Mouse (Mus musculus): ENCODE results near the gene Foxa2. TPM values are rescaled to one million over a fixed set of nuclear protein-coding genes. Genes with fewer than 3 reads are reported as not detected.

Gene Foxa2
- 0.03 and 0.21 TPM in 2 replicates for polyA plus RNA-seq (2012; rRNA removed)

DNA sequence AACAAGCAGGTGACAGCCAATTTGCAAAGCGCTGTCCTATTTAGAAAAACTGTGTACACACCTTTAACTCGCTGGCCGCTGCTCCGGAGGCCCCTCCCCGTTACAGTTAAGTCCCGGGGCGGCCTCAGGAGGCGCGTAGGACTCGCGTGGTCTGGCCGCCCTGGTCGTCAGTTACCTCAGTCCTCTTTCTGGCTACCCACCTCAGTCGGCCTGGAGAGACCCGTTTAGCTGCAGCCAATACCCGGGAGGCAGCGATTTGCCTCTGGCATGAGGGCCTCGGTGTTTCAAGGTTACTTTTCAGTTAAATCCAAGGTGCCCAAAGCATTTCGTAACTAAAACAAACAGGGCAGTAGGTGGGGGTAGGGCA is at the start of gene Foxa2:
Foxa2 (minus strand) TSS at position 171 of the 367 bp plus-strand sequence.
- no peak for DNase-seq (ENCODE audit: low spot score)

DNA sequence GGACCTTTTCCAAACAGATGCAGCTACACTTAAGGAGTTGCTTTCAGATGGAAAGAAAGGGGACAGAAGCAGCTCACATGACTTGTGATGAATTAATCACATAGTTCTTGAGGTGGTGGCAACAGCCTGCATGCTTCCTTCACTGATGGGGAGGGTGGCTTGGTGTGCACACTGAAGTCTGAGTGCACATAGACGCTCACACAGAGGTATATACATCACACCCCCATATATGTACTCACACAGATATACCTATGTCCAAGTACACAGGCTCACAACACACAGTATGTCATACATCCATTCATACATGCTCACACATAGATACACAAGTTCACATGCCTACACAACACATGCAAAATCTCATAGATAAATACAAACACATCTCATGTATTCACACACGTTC is 45.3 kb upstream of the Foxa2 start:
- DNase-seq (ENCODE audit: low spot score), result no peak

DNA sequence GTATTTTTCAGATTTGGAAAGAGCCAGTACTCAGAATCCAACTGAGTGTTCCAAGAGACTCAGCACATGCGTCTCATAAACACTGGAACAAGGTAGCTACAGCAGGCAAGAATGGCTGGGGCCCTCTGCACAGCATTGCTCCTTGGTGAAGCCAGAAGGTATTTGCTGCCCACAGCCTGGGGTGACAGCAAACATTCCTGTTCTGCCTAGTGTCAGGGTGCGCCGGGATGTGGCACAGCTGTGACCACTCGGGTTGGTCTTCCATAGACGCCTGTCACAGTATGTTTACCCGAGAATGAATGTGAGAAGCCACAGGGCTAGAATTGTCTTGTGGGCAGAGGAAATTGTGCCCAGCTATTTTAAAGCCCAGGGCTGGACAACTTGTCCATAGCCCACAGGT is 44.9 kb upstream of the Foxa2 start:
- no peak for DNase-seq (ENCODE audit: low spot score)

DNA sequence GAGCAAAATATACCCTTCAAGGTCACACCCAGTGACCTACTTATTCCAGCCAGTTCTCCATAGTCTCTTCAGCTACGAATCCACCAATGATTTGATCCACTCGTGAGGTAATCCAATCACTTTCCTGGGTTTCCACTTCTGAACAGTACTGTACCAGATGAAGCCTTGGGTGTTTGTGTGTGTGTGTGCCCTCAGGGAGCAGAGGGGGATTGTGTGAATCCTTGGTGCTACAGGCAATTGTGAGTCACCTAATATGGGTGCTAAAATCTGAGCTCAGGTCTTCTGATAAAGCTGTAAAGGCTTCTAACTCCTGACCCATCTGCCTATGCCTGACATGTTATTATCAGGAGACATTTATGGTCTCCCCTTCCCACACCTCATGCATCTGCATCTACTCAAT is 43.3 kb upstream of the Foxa2 start:
- no peak for DNase-seq (ENCODE audit: low spot score)

DNA sequence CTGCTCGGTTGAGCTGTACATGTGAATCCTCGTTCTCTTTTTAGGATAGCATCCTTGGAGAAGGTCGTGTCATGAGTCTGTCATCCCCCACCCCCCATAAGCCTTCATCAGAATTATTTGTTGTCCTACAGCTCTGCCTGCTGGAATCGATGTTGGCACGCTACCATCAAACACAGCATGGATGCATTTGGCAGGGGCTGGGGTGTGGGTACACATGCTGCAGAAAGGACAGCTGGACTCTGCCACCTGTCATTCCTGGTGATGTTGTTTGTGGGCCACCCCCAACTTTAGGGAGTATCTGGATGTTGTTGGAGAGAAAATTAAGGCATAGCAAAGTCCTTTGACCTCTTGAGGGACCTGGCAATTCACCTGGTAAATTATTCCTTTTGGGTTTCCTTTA is 38.8 kb upstream of the Foxa2 start:
- no peak for DNase-seq (ENCODE audit: low spot score)

DNA sequence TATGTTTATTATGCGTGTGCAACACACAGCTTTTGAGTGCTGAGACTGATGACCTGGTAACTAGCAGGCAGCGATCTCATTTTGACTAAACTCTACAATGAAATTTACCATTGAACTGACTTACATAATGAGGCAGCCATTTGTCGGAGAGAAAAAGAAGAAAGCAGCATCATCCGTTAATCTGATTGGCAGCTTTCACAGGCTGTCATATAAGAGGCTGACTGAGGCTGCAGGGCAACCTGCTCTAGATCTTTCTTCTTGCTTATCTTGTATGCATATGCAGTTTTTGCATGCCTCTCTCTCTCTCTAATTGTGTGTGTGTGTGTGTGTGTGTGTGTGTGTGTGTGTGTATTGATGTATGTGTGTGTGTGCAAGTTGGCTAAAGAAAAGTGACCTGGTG is 38.4 kb upstream of the Foxa2 start:
- DNase-seq (ENCODE audit: low spot score), result no peak

DNA sequence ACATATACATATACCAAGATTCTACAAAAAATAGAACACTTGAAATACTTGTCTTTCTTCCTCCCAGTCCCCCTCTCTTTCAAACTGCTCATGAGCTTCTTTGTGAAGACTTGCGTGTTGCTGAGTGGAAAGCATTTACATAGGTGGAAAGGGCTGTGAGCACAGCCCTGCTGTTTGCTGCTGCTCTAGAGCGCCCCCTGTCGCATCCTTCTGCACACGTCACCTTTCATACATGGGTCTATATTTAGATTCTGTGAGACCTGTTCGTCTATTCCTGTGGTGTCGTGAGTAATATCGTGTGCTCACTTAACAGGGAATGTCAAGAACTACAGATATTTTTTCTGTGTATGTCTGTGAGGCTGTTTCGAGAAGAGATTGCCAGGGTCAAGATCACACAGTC is 35.5 kb upstream of the Foxa2 start:
- DNase-seq (ENCODE audit: low spot score), result no peak

DNA sequence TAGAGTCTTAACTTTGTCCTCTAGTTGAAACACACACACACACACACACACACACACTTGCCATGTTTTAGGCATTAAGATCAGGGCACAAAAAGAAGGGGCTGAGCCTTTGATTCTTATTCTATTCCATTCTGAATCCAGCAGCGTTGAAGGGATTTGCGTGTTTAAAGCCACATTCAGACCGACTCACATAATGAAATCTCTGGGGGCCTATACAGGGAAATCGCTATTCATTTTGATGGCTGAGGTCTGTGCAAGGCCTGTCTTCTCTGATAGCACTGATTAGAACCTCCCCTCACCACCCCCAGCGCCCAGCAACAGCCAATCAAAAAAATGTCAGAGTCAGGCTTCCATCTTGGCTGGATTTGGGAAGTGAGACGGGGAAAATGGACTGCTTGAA is 13.9 kb upstream of the Foxa2 start:
- no peak for DNase-seq (ENCODE audit: low spot score)

DNA sequence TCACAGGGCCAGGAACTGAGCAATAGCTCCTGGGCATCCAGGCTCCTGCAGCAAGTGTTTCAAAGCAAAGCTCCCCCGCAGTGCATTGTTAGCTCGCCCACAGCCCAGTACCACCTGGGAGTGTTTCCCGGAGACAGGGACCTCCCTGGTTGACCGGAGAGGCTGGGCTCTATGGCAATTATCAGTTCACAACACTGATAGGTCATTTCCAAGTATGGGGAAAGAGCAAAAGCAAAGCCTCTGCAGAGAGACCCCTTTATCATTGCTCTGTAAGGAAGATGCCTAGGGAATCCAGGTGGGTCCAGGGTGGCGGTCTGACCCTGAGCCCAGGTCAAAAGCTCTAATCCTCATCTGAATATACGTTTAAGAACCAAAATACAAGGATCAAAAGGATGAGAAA is 6.6 kb upstream of the Foxa2 start:
- DNase-seq (ENCODE audit: low spot score), result no peak

DNA sequence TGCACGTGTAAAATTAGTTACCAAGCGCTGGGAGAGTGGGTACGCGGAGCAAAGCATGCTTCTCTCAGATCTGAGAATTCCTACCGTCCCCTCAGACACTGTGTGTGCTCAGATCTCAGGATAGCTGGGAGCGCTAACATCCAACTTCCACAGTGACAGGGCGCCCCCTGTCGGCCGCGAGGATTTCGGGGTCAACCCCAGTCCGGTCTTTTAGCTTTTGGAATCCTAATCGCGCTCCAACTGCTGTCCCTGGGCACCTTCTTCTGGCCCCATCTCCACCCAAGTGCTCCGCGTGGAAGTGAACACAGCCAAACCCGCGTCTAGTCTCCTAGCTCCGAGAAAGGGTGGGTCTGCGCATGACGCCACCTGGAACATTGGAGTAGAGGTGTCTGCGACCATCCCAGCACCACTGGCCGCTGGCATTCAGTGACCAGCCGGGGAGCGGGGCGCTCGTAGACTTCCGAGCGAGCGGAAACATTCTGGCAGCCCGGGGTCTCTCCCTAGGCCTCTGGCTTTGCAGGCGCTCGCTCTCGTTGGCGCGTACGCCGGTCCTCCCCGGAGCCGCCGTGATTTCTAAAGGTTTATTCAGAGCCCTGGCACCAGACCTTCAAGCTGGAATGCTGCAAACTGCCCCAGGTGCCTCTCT is 1.8 kb upstream of the Foxa2 start:
- DNase-seq (ENCODE audit: low spot score), result peak; percentile 58

DNA sequence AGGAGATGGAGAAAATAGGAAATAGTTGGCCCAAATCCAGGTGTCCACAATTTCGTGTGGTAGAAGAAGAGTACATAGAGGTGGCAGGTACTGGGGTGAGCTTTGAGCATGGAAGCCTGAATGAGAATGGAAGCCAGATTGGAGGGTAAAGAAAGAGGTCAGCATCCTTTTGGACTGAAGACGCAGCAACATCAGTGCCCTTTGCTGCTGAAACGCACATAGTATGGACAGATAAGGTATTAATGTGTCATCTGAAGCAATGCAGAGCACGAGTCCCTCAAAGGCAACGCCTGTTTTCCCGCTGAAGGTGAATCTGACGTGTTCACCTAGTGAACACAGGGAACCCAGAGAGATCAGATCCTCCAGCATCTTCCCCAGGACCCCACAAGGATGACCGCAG is 842 bp upstream of the Foxa2 start:
- DNase-seq (ENCODE audit: low spot score), result no peak

DNA sequence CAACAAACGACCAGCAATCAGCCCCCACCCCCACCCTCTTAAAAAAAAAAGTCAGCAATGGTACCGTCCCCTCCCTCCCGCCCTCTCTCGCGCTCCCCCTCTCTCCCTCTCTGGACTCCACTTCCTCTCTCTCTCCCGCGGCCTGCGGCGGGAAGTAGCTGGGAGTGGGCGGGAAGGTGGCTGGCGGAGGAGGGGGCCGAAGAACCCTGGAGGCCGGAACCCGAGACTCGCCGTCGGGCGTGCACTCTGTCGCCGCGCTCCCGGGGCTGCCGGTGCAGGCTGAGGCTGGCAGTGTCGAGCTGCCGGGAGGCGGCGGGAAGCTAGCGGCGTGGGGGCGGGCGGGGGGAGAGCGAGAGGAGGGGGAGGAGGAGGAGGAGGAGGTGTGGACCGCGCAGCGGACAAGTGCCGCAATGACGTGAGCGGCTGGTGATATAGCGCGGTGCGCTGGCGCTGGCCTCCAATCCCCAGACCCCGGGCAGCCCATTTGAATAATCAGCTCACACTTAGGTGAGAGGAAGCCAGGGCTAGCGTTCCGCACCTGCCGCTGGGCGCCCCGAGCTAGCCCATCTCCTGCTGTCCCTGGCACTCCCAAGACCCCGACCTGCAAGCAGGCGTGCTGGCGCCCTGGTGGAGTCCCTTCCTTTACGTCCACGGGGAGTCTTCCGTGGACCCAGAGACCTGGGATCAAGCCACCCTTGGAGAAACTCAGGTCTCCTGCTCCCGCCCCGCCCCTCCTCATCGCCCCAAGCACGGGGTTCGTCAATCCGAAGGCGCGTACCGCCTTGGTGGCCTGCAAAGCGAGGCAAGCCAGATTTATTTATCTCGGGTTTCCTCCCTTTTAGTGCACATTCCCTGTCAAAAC is 601 bp downstream of the Foxa2 start:
- no peak for DNase-seq (ENCODE audit: low spot score)

DNA sequence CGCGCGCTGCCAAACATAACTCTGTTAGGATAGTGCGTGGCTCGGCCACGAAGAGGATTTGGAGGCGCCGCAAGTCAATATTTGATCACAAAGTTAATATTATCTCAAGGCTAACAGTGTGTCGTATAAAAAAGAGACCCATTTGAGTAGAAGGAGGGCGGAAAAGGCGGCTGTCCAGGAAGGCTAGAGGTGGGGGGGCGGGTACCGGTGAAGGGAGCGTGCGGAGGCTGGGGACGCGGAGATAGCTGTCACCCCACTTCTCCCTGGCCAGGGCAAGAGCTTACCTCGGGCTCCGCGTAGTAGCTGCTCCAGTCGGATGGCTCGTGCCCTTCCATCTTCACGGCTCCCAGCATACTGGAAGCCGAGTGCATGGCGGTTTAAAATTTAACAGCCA is 1.2 kb downstream of the Foxa2 start:
- no peak for DNase-seq (ENCODE audit: low spot score)

DNA sequence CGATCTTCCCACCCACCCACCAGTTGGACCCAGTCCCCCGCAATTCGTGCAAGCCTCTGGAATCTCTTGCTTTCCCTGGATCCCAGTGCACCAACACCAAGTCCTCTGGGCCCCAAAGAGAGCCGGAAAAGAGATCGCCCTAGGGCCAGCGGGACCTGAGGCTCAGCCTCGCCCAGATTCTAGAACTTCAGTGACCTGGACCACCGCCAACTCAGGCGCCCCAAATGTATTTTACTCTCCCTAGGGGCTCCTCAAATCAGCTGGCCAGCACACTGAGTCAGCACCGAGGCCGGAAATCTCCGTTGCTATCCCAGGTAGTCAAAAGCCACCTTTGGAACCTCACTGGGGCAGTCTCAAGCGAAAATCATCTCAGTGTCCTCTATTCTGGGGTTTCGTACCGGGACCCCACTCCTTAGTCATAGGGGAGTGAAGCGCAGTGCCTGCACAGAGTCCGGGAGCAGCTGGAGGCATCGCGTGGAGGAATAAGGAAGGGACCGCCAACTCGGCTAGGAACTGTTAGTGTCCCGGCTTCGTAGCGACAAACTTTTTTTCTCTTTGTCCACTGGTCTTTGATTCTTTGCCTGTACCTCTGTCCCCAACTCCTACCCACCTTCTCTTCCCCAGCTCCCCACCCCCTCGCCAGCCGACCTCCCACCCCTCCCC is 1.8 kb downstream of the Foxa2 start:
- DNase-seq (ENCODE audit: low spot score), result no peak

DNA sequence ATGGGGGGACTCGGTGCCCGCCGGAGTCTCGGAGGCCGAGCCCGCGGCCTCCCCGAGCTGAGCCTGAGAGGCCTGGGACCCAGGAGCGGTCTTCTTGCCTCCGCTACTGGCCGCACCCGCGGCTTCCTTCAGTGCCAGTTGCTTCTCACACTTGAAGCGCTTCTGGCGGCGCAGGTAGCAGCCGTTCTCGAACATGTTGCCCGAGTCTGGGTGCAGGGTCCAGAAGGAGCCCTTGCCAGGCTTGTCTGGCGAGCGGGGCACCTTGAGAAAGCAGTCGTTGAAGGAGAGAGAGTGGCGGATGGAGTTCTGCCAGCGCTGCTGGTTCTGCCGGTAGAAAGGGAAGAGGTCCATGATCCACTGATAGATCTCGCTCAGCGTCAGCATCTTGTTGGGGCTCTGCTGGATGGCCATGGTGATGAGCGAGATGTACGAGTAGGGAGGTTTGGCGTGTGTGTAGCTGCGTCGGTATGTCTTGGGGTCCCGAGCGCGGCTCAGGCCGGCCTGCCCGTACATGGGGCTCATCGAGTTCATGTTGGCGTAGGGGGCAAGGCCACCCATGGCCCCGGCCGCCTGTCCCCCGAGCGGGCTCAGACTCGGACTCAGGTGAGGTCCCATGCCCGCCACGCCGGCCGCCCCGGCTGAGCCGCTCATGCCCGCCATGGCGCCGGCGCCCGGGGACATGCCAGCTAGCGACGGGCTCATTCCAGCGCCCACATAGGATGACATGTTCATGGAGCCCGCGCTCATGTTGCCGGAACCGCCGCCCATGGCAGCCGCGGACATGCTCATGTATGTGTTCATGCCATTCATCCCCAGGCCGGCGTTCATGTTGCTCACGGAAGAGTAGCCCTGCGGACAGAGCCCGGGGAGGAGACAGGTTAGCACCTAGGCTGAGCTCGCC is 2.5 kb downstream of the Foxa2 start:
- no peak for DNase-seq (ENCODE audit: low spot score)

DNA sequence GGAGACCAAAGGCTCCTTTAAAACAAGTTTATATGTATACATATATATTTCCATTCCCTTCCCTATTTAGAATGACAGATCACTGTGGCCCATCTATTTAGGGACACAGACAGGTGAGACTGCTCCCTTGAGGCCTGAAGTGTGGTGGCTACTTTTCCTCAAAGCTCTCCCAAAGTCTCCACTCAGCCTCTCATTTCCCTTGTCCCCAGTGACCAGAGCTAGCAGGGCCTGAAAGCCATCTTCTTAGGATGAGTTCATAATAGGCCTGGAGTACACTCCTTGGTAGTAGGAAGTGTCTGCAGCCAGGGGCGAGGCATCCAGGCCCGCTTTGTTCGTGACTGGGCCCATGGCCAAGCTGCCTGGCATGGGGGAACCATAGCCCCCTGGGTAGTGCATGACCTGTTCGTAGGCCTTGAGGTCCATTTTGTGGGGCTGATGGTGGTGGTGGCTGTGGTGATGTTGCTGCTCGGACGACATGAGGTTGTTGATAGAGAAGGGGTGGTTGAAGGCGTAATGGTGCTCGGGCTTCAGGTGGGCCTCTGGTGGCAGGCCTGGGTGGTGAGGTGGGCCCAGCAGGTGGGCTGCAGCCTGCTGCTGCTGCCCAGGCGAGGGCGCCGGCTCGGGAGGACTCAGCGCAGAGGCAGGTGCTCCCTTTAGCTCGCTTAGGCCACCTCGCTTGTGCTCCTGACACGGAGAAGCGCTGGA is 3.3 kb downstream of the Foxa2 start:
- no peak for DNase-seq (ENCODE audit: low spot score)

DNA sequence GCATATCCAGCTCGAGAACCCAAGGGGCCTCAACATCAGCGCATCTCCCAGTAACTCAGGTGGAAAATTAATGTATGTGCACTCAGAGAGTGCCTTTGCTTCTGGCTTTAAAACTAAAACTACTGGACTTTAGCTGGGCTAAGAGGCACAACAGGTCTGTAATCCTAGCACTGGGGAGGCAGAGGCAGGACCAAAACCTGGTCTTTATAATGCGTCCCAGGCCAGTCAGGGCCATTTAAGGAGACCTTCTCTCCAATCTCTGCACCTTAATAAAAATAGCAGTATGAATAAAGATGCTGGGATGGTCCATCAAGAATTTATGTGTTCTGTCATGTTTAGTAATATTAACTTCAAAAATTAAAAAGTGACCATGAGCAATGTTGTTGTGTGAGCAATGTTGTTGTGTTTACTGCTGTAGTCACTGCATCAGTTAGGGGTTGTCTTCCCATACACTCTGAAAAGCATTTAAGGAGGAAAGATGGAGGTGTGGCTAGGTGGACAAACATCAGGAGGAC is 4.6 kb downstream of the Foxa2 start:
- DNase-seq (ENCODE audit: low spot score), result no peak

DNA sequence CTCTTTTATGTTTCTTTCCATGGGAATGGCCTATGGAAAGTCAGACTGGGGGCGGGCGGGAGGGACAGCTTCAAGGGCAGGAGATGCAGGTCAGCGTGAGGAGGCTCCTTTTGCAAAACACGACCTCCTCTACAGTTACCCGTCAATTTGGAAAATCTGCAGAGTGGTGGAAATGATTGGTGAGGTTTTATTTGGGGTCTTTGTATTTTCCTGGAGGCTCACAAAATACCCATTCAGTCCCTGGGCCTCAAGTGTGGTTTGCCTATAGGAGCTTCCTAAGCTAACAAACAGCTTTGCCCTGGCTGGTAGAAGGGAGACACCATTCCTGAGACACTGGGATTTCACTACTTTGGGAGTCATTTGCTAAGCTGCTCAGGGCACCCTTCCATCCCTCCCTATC is 5.4 kb downstream of the Foxa2 start:
- no peak for DNase-seq (ENCODE audit: low spot score)

DNA sequence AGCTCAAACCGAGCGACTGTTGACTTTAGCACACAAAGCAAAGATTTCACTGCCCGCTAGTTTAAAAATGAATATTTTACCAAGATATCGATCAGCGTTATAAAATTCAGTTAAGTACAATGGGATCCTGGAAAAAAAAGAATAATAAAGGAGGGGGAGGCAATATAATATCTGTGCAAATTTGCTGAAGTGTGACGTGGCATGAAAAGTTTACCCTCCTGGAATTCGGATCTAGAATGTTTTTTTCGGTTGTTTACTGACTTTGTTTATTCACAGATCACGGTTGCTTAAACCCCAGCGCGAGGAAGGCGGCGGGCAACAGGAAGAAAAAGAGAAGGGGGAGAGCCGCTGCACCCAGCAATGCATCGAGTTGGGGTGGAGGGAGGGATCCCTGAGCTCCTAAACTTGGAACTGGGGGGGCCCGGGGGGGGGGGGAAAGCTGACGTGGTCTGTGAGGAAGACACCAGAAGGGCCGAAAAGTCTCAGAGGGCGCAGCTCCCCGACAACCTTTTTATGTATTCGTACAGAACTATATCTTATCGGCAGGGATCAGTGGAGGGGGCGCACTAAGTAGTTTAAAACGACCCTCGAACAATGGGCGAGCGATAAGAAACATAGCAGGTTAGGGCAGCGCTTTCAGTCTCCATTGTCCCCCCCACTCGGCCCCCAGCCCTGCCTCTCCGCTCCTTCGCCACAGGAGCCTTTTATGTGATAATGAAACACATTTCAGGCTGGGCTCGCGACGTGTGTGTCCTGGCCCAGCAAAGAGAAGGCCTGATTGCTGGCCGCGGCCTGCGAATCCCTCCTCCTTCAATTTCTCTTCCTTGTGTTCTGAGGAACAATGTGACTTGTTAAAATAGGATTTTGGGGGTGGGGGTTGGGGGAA is 6.3 kb downstream of the Foxa2 start:
- no peak for DNase-seq (ENCODE audit: low spot score)
